Mouse (Mus musculus) embryonic facial prominence, embryonic 11.5 days (tissue): ENCODE results near the gene Acad12. TPM values are rescaled to one million over a fixed set of nuclear protein-coding genes. Genes with fewer than 3 reads are reported as not detected.

Source experiments
- ATAC-seq: fragments of 200-750 bp; cut with Nextera tagmentation; replicated peaks from 2 replicates; pipeline ENCODE4 v1.8.0; 2017; ENCODE audit warnings: low read depth; ENCODE audit not compliant: insufficient number of reproducible peaks, low FRiP score, low TSS enrichment
- DNase-seq: peaks from one replicate; pipeline ENCODE4 v3.0.0-alpha.2; 2015; ENCODE audit warnings: low spot score
- H3K27ac ChIP-seq: fragments of 300-500 bp; sonication (generic); replicated peaks from 2 replicates; pipeline ENCODE4 v1.5.1; 2014; ENCODE audit warnings: mild to moderate bottlenecking, low read depth, low read length, control low read depth
- H3K27me3 ChIP-seq: fragments of 300-500 bp; sonication (generic); 2 replicates; pipeline ENCODE4 v1.6.1; 2014; ENCODE audit warnings: mild to moderate bottlenecking, low read length, moderate library complexity, mixed read lengths; ENCODE audit not compliant: control insufficient read depth, insufficient read depth
- H3K36me3 ChIP-seq: fragments of 300-500 bp; sonication (generic); replicated peaks from 2 replicates; pipeline ENCODE4 v1.6.1; 2014; ENCODE audit warnings: low read depth, mild to moderate bottlenecking, low read length, moderate library complexity, mixed read lengths; ENCODE audit not compliant: control insufficient read depth, insufficient read depth
- H3K4me1 ChIP-seq: fragments of 300-500 bp; sonication (generic); 2 replicates; pipeline ENCODE4 v1.6.1; 2014; ENCODE audit warnings: low read length, mixed read lengths; ENCODE audit not compliant: control insufficient read depth, insufficient read depth
- H3K4me2 ChIP-seq: fragments of 300-500 bp; sonication (generic); 2 replicates; pipeline ENCODE4 v1.6.1; 2014; ENCODE audit warnings: low read depth, mild to moderate bottlenecking, control low read depth, low read length, moderate library complexity
- H3K4me3 ChIP-seq: fragments of 300-500 bp; sonication (generic); 2 replicates; pipeline ENCODE4 v1.5.1; 2014; ENCODE audit warnings: low read depth, low read length, control low read depth
- H3K9ac ChIP-seq: fragments of 300-500 bp; sonication (generic); replicated peaks from 2 replicates; pipeline ENCODE4 v1.6.1; 2014; ENCODE audit warnings: mild to moderate bottlenecking, control low read depth, low read length
- H3K9me3 ChIP-seq: fragments of 300-500 bp; sonication (generic); replicated peaks from 2 replicates; pipeline ENCODE4 v1.6.1; 2016; ENCODE audit warnings: mild to moderate bottlenecking, low read length, inconsistent platforms, mixed read lengths; ENCODE audit not compliant: control insufficient read depth
- WGBS: fragments of 180-500 bp; shearing (Covaris S2); extraction: QIAGEN DNeasy Blood & Tissue Kit; methylation state at CpG from one replicate; pipeline ENCODE4 v1.1.7; 2014; 5-methylcytosine and 5-hydroxymethylcytosine counted together
- polyA plus RNA-seq: library from polyadenylated mRNA; unstranded; fragments of >200 nt; fragmentation: Nextera tagmentation; extraction: Ambion mirVana; gene quantifications from 2 replicates; pipeline ENCODE4 v1.2.1, GENCODE M21; 2014

The Acad12 gene
- polyA plus RNA-seq, 1 experiment from 2014 or later = 1.5 TPM

GRCm38 (mm10) chr5:121594714-121595313 lies 23.9 kb downstream of the Acad12 start:
- Histone ChIP-seq H3K27me3 (no peaks in the 10 kb centered on the region), H3K4me1 (no peaks in the 10 kb centered on the region), H3K9ac (no peak overlapping the region), H3K4me2 (no peak overlapping the region), H3K4me3 (no peak overlapping the region), H3K36me3 (no peaks in the 10 kb centered on the region), H3K9me3 (no peaks in the 10 kb centered on the region), H3K27ac (no peak overlapping the region)
- no peak for ATAC-seq
- no peak for DNase-seq
- WGBS = 91% methylated on average over 6 of the region's 6 CpGs

GRCm38 (mm10) chr5:121593451-121594401 lies 25.0 kb downstream of the Acad12 start, which contains the start of gene Aldh2:
TSS of gene Aldh2 (minus strand) at chr5:121593824.
- Histone ChIP-seq H3K4me2 (peak within 1 kb of the TSS; percentile 73), H3K36me3 (no peaks in the 10 kb centered on the region), H3K4me1 (no peaks in the 10 kb centered on the region), H3K4me3 (peak within 1 kb of the TSS; percentile 72), H3K27ac (peak within 1 kb of the TSS; percentile 48), H3K9ac (peak within 1 kb of the TSS; percentile 81), H3K27me3 (no peaks in the 10 kb centered on the region), H3K9me3 (no peaks in the 10 kb centered on the region)
- 3% methylated on average over 47 of the region's 47 CpGs for WGBS
- ATAC-seq = peak; percentile 80
- peak; percentile 90 for DNase-seq

GRCm38 (mm10) chr5:121592816-121593407 lies 25.8 kb downstream of the Acad12 start:
- WGBS = 3% methylated on average over 33 of the region's 33 CpGs
- Histone ChIP-seq H3K4me1 (no peaks in the 10 kb centered on the region), H3K27ac (peak overlapping the region; percentile 48; the same call in 1 of the 2 replicates), H3K27me3 (no peaks in the 10 kb centered on the region), H3K4me3 (peak overlapping the region; percentile 72), H3K9me3 (no peaks in the 10 kb centered on the region), H3K9ac (peak overlapping the region; percentile 81), H3K36me3 (no peaks in the 10 kb centered on the region), H3K4me2 (peak overlapping the region; percentile 73)
- peak; percentile 13 for DNase-seq
- ATAC-seq = peak; percentile 53; the same call in 1 of the 2 replicates

GRCm38 (mm10) chr5:121592064-121592815 lies 26.5 kb downstream of the Acad12 start:
- peak overlapping the region; percentile 73 for H3K4me2 ChIP-seq
- DNase-seq = no peak
- H3K27me3 ChIP-seq = no peaks in the 10 kb centered on the region
- H3K4me1 ChIP-seq = no peaks in the 10 kb centered on the region
- H3K36me3 ChIP-seq = no peaks in the 10 kb centered on the region
- no peaks in the 10 kb centered on the region for H3K9me3 ChIP-seq
- peak overlapping the region; percentile 72 for H3K4me3 ChIP-seq
- WGBS = 65% methylated on average over 11 of the region's 11 CpGs
- H3K9ac ChIP-seq = no peak overlapping the region; the same call in 1 of the 2 replicates
- ATAC-seq = no peak
- H3K27ac ChIP-seq = no peak overlapping the region

- H3K9ac ChIP-seq = no peak overlapping the region
- no peak overlapping the region for H3K4me3 ChIP-seq
- no peaks in the 10 kb centered on the region for H3K4me1 ChIP-seq
- H3K36me3 ChIP-seq = no peaks in the 10 kb centered on the region
- H3K27me3 ChIP-seq = no peaks in the 10 kb centered on the region
- no peak for DNase-seq
- H3K27ac ChIP-seq = no peak overlapping the region
- ATAC-seq = no peak
- H3K4me2 ChIP-seq = no peak overlapping the region
- WGBS = 79% methylated on average over 11 of the region's 11 CpGs
- no peaks in the 10 kb centered on the region for H3K9me3 ChIP-seq
Observed at GRCm38 (mm10) chr5:121591417-121592063, 27.2 kb downstream of the Acad12 start.

GRCm38 (mm10) chr5:121589928-121590327 lies 28.8 kb downstream of the Acad12 start:
- ATAC-seq (no peak), DNase-seq (no peak)
- Histone ChIP-seq H3K27me3 (no peaks in the 10 kb centered on the region), H3K27ac (no peak overlapping the region), H3K4me1 (no peaks in the 10 kb centered on the region), H3K4me2 (no peak overlapping the region), H3K36me3 (no peaks in the 10 kb centered on the region), H3K4me3 (no peak overlapping the region), H3K9ac (no peak overlapping the region), H3K9me3 (no peaks in the 10 kb centered on the region)
- 84% methylated on average over 6 of the region's 6 CpGs for WGBS

- H3K27ac ChIP-seq = no peak overlapping the region
- ATAC-seq = no peak
- H3K4me2 ChIP-seq = no peak overlapping the region
- DNase-seq = no peak
- H3K36me3 ChIP-seq = no peaks in the 10 kb centered on the region
- no peaks in the 10 kb centered on the region; the same call in 1 of the 2 replicates for H3K4me1 ChIP-seq
- H3K9me3 ChIP-seq = no peaks in the 10 kb centered on the region
- no peaks in the 10 kb centered on the region for H3K27me3 ChIP-seq
- H3K9ac ChIP-seq = no peak overlapping the region
- 71% methylated on average over 6 of the region's 6 CpGs for WGBS
- no peak overlapping the region for H3K4me3 ChIP-seq
Observed at GRCm38 (mm10) chr5:121586400-121587039, 32.2 kb downstream of the Acad12 start.
